Mouse (Mus musculus) kidney, postnatal 0 days (tissue): ENCODE results near the gene Fam19a3. TPM values are rescaled to one million over a fixed set of nuclear protein-coding genes. Genes with fewer than 3 reads are reported as not detected.
"Not testable (repeated sequence)": the region's sequence is repeated elsewhere in the genome, so short reads cannot be mapped to it uniquely, and the experiment has no call there.

ENCODE experiments used
- ATAC-seq: fragments of 200-750 bp; cut with Nextera tagmentation; replicated peaks from 2 replicates; pipeline ENCODE4 v1.8.0; 2017; ENCODE audit warnings: low read depth, moderate number of reproducible peaks, moderate TSS enrichment, moderate library complexity; ENCODE audit not compliant: low FRiP score
- DNase-seq: peaks from one replicate; pipeline ENCODE4 v3.0.0-alpha.2; 2016; ENCODE audit warnings: low spot score
- H3K27ac ChIP-seq: fragments of 300-500 bp; sonication (generic); 2 replicates; pipeline ENCODE4 v1.5.1; 2014; ENCODE audit warnings: mild to moderate bottlenecking
- H3K27me3 ChIP-seq: fragments of 300-500 bp; sonication (generic); 2 replicates; pipeline ENCODE4 v1.6.1; 2014; ENCODE audit warnings: low read length, mixed read lengths; ENCODE audit not compliant: insufficient read depth
- H3K36me3 ChIP-seq: fragments of 300-500 bp; sonication (generic); 2 replicates; pipeline ENCODE4 v1.6.1; 2014; ENCODE audit warnings: low read length, mixed read lengths; ENCODE audit not compliant: insufficient read depth
- H3K4me1 ChIP-seq: fragments of 300-500 bp; sonication (generic); replicated peaks from 2 replicates; pipeline ENCODE4 v1.6.1; 2014; ENCODE audit warnings: antibody characterized with exemption, low read length, mixed read lengths; ENCODE audit not compliant: insufficient read depth
- H3K4me2 ChIP-seq: fragments of 300-500 bp; sonication (generic); 2 replicates; pipeline ENCODE4 v1.6.1; 2014; ENCODE audit warnings: mild to moderate bottlenecking, low read length, moderate library complexity, mixed read lengths
- H3K4me3 ChIP-seq: fragments of 300-500 bp; sonication (generic); replicated peaks from 2 replicates; pipeline ENCODE4 v1.5.1; 2014; ENCODE audit warnings: low read depth, low read length
- H3K9ac ChIP-seq: fragments of 300-500 bp; sonication (generic); 2 replicates; pipeline ENCODE4 v1.6.1; 2014; ENCODE audit warnings: low read depth, low read length
- H3K9me3 ChIP-seq: fragments of 300-500 bp; sonication (generic); replicated peaks from 2 replicates; pipeline ENCODE4 v1.6.1; 2016; ENCODE audit warnings: low read length, inconsistent platforms, mixed read lengths
- CTCF ChIP-seq: IDR thresholded peaks from 2 replicates; pipeline ENCODE4 v1.5.1; 2016; ENCODE audit warnings: antibody characterized with exemption, low read depth, mild to moderate bottlenecking, moderate library complexity
- WGBS: fragments of 180-500 bp; shearing (Covaris S2); extraction: QIAGEN DNeasy Blood & Tissue Kit; methylation state at CpG from one replicate; pipeline ENCODE4 v1.1.7; 2014; 5-methylcytosine and 5-hydroxymethylcytosine counted together
- polyA plus RNA-seq: library from polyadenylated mRNA; unstranded; fragments of >200 nt; fragmentation: Nextera tagmentation; extraction: Ambion mirVana; gene quantifications from 2 replicates; pipeline ENCODE4 v1.2.1, GENCODE M21; 2015

Fam19a3 gene
- polyA plus RNA-seq, 1 experiment from 2014 or later: 0.07 TPM

DNA sequence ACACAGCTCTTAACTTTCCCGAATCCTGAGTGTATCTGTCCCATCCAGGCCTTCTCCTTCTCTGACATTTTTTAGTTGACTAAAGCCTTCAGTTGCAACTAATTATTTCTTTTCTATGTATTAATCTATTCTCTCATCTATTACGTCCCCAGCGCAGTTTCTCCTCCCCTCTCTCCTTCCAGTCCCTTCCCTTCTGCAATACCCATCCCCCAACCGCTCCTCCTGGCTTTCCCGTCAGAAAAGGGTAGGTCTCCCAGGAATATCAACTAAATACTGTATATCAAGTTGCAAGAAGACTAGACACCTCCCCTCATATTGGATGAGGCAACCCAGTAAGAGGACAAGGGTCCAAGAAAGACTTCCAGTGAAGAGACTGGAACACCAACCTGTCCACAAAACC, 22.8 kb downstream of the Fam19a3 start:
- Histone ChIP-seq H3K9me3 (no peaks in the 10 kb centered on the region), H3K27ac (no peak overlapping the region), H3K27me3 (no peaks in the 10 kb centered on the region), H3K9ac (peak overlapping the region; percentile 53; the same call in 1 of the 2 replicates), H3K4me2 (peak overlapping the region; percentile 65), H3K4me3 (peak overlapping the region; percentile 27), H3K4me1 (no peaks in the 10 kb centered on the region; the same call in 1 of the 2 replicates), H3K36me3 (no peaks in the 10 kb centered on the region)
- 15% methylated on average over 5 of the region's 5 CpGs for WGBS
- no peak for TF ChIP-seq CTCF
- DNase-seq: no peak
- ATAC-seq: no peak

DNA sequence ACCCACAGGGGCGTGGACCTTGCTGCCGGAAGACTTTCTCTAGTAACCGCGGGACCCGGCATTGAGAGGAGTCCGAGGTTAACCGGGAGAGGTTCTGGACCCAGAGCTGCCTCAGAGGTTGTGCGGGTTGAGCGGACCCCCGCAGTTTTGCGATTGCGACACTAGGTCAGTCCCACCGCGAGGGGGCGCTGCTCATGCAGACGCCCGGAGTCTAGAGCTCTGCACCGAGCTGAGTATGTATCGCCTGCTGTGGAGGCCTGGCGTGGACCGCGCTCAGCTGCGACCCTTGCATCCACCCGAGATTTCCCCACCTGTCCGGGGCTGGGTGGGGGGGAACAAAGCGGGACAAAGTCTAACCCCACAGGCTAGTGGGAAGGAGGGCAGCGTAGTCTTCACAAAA, 23.2 kb downstream of the Fam19a3 start:
- peak; percentile 74 for ATAC-seq
- Histone ChIP-seq H3K4me3 (peak overlapping the region; percentile 27), H3K4me1 (no peaks in the 10 kb centered on the region; the same call in 1 of the 2 replicates), H3K27ac (no peak overlapping the region), H3K9ac (peak overlapping the region; percentile 53; the same call in 1 of the 2 replicates), H3K36me3 (no peaks in the 10 kb centered on the region), H3K4me2 (peak overlapping the region; percentile 65), H3K9me3 (no peaks in the 10 kb centered on the region), H3K27me3 (no peaks in the 10 kb centered on the region)
- peak; percentile 82 for TF ChIP-seq CTCF
- WGBS: 2% methylated on average over 27 of the region's 27 CpGs
- peak; percentile 87 for DNase-seq

DNA sequence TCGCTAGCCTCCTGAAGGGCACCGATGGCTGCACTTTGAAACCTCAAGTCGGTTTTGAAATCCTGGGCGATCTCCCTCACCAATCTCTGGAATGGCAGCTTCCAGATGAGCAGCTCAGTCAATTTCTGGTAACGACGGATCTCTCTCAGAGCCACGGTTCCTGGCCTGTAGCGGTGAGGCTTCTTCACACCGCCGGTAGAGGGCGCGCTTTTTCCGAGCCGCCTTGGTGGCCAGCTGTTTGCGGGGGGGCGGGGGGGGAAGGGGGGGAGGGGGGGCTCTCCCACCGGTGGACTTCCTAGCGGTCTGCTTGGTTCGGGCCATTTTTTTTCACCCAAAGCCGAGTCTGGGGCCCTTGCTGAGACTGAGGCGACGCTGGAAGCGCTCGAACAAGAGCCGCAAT, 28.8 kb downstream of the Fam19a3 start:
- not testable (repeated sequence) for H3K9me3 ChIP-seq, H3K27me3 ChIP-seq, H3K9ac ChIP-seq, H3K4me3 ChIP-seq, H3K27ac ChIP-seq, H3K4me1 ChIP-seq, H3K4me2 ChIP-seq, ATAC-seq, H3K36me3 ChIP-seq
- peak; percentile 50 for TF ChIP-seq CTCF
- peak; percentile 44 for DNase-seq
- WGBS: 17% methylated on average over 17 of the region's 25 CpGs

DNA sequence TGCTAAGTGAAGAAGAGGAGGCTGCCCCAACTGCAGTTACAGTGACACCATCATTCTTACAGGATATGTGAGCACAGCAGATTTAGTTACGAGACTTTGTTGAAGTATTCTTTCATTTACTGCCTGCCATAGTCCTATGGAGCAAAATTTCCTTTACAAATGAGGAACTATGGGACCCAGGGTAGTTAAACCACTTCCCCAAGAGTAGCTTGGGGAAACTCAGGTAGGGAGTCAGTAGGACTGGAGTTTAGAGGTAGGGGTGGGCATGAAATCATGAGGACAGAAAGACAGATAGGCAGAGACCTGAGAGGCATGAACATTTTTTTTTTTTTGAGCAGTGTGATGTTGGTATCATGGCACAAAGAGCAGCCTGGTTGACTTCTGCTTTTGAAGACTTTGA, 37.8 kb downstream of the Fam19a3 start:
- 72% methylated on average over 1 of the region's 1 CpGs for WGBS
- no peak for ATAC-seq
- no peaks in the 10 kb centered on the region for H3K4me1 ChIP-seq

DNA sequence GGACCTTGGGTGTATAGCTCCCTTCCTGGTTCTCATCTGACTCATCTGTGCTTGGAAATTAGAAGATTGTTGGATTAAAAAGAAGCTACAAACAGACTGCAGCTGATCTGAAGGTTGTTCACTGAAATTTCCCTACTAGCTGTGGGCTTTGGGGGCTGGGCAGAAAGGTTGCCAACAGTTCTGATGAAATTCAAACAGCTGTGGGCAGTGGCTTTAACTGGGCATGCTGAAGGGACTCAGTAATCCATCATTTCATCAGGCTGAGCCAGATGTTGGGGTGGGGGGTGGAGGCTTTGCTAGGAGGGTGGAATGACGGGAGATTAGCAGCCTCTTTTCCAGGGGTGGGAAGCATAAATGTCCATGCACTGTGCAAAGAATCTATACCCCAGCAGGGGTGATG, 38.5 kb downstream of the Fam19a3 start:
- Histone ChIP-seq H3K9ac (no peak overlapping the region), H3K9me3 (no peaks in the 10 kb centered on the region), H3K27ac (no peak overlapping the region), H3K4me3 (no peak overlapping the region), H3K27me3 (no peaks in the 10 kb centered on the region), H3K36me3 (no peaks in the 10 kb centered on the region), H3K4me2 (no peak overlapping the region), H3K4me1 (no peaks in the 10 kb centered on the region)
- ATAC-seq (no peak), DNase-seq (no peak)
- TF ChIP-seq CTCF: no peak
- WGBS: 40% methylated on average over 1 of the region's 1 CpGs

More for the DNA sequence above, 37.8 kb downstream of the Fam19a3 start:
- no peaks in the 10 kb centered on the region for H3K9me3 ChIP-seq
- no peak for TF ChIP-seq CTCF
- no peak overlapping the region for H3K9ac ChIP-seq
- no peaks in the 10 kb centered on the region for H3K36me3 ChIP-seq
- H3K27ac ChIP-seq: no peak overlapping the region
- DNase-seq: no peak
- no peak overlapping the region for H3K4me3 ChIP-seq
- H3K27me3 ChIP-seq: no peaks in the 10 kb centered on the region
- H3K4me2 ChIP-seq: no peak overlapping the region

DNA sequence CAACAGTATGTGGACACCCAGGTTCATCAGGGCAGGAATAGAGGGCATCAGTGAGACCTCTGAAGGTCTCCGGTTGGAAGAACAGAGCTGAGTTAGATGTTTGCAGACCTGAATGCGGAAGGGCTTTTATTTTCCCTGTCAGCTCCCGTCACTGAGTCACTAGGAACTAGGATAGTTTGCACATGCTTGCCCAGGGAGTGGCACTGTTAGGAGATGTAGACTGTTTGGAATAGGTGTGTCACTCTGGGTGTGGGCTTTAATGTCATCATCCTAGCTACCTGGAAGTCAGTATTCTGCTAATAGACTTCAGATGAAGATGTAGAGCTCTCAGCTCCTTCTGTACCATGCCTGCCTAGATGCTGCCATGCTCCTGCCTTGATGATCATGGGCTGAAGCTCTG, 39.7 kb downstream of the Fam19a3 start:
- Histone ChIP-seq H3K9ac (no peak overlapping the region), H3K4me2 (no peak overlapping the region), H3K36me3 (no peaks in the 10 kb centered on the region), H3K4me3 (no peak overlapping the region), H3K27ac (no peak overlapping the region), H3K9me3 (no peaks in the 10 kb centered on the region), H3K27me3 (no peaks in the 10 kb centered on the region), H3K4me1 (no peaks in the 10 kb centered on the region)
- TF ChIP-seq CTCF: no peak
- 86% methylated on average over 3 of the region's 3 CpGs for WGBS
- no peak for ATAC-seq
- DNase-seq: no peak

DNA sequence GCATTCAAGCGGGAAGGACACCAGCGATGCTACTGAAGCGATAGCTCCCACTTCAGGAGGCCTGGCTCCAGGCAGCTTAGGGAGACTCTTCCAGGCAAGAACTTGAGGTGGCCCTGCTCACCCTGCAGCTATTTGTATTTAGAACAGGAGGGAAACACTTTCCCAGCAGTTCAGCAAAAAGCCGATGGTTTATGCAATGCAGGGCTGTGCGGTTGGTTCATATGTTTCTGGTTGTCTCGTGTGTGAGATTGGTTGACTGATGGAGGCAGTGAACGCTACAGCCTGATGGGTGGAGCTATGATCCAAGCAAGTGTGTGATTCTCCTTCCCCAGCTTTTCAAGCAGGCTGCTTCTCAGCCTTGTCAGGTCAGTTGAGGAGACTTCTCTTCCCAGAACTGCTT, 47.0 kb downstream of the Fam19a3 start:
- H3K4me3 ChIP-seq: no peak overlapping the region
- H3K9ac ChIP-seq: no peak overlapping the region
- no peak overlapping the region for H3K4me2 ChIP-seq
- H3K36me3 ChIP-seq: no peaks in the 10 kb centered on the region
- H3K27ac ChIP-seq: no peak overlapping the region
- H3K9me3 ChIP-seq: no peaks in the 10 kb centered on the region
- H3K4me1 ChIP-seq: no peaks in the 10 kb centered on the region
- no peaks in the 10 kb centered on the region for H3K27me3 ChIP-seq
- 57% methylated on average over 7 of the region's 7 CpGs for WGBS
- ATAC-seq (no peak), DNase-seq (no peak)
- TF ChIP-seq CTCF: no peak
